In the genomic region with DNA sequence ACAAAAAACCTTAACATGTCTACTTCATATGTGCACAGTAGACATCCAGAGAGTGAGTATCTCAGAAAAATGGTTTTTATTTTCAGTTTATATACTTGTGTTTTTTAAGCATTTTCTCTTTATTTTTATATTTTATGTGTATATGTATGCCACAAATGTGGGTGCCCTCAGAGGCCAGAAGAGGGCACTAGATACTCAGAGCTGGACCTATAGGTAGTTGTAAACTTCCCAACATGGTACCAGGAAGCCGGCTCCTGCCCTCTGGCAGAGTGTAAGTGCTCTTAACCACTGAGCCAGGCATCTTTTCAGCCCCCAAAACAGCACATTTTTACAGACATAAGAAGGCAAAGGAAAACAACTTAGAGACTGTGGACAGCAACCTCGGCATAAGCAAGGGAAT, we compare ENCODE assay signal across 9 mouse cellular contexts. TPM values are rescaled to one million over a fixed set of nuclear protein-coding genes. Genes with fewer than 3 reads are reported as not detected.
DNase-seq lines count a peak whose midpoint lies in the region; ATAC-seq and TF ChIP-seq lines count a peak whose summit lies in the region.
"Had no signal": no experiment of that assay in that cellular context is flagged by ENCODE, and none has a peak within 500 bp of the region (broad histone marks: within the 10 kb centered on the region; RNA-seq: fewer than 3 reads in every experiment).

No protein-coding gene starts in this region.

- peak; percentile 18 for DNase-seq in hindbrain, embryonic 11.5 days (ENCODE audit: low spot score)
- no peak for DNase-seq in hindbrain, embryonic 14.5 days (ENCODE audit: low spot score)
- DNase-seq in CD4-positive, CD25-positive, alpha-beta regulatory T cell, adult 2 months (ENCODE audit: low read depth, low spot score): peak; percentile 60
- peak; percentile 56 for DNase-seq in lung, postnatal 36 days
- no peak for DNase-seq in left cerebral cortex, postnatal 25 days (ENCODE audit: low spot score in 2 of 2)
- no peak for DNase-seq in frontal cortex, adult 2 months (ENCODE audit: extremely low spot score in 1 of 2, low spot score in 1 of 2)
- no peak for DNase-seq in right cerebral cortex, postnatal 25 days

- no peak overlapping the region for H3K9ac ChIP-seq in hindbrain, embryonic 11.5 days (ENCODE audit: low read depth, low read length)
- H3K9ac ChIP-seq in hindbrain, embryonic 14.5 days: no peak overlapping the region

- no peak overlapping the region for H3K4me3 ChIP-seq in hindbrain, embryonic 11.5 days (ENCODE audit: low read depth, low read length)
- no peak overlapping the region for H3K4me3 ChIP-seq in hindbrain, embryonic 14.5 days (replicated peaks; ENCODE audit: low read length)
- H3K4me3 ChIP-seq in bone marrow, adult 2 months (replicated peaks; ENCODE audit: control insufficient read depth, low read depth, low read length): no peak overlapping the region
- H3K4me3 ChIP-seq: myocyte had no signal

- H3K27ac ChIP-seq in hindbrain, embryonic 11.5 days (ENCODE audit: low read depth, low read length): no peak overlapping the region
- no peak overlapping the region for H3K27ac ChIP-seq in hindbrain, embryonic 14.5 days
- no peak overlapping the region for H3K27ac ChIP-seq in bone marrow, adult 2 months (ENCODE audit: control insufficient read depth, insufficient read depth, low read depth, low read length, poor library complexity)

- H3K9me3 ChIP-seq in hindbrain, embryonic 11.5 days (ENCODE audit: control insufficient read depth, low read length): no peaks in the 10 kb centered on the region
- H3K9me3 ChIP-seq in hindbrain, embryonic 14.5 days (ENCODE audit: control insufficient read depth, low read length): no peaks in the 10 kb centered on the region

- peak; percentile 28; the same call in 1 of the 2 replicates for TF ChIP-seq CTCF in bone marrow, adult 2 months (IDR thresholded peaks at IDR 0.05; ENCODE audit: control insufficient read depth, insufficient read depth, low read length)

- TF ChIP-seq POLR2A in bone marrow, adult 2 months (IDR thresholded peaks at IDR 0.05; ENCODE audit: borderline replicate concordance, control insufficient read depth, low read depth, low read length): no peak

- H3K36me3 ChIP-seq in hindbrain, embryonic 11.5 days (ENCODE audit: control insufficient read depth, insufficient read depth, low read length): no peaks in the 10 kb centered on the region
- H3K36me3 ChIP-seq in hindbrain, embryonic 14.5 days (replicated peaks; ENCODE audit: control insufficient read depth, insufficient read depth): no peaks in the 10 kb centered on the region

- WGBS in hindbrain, embryonic 11.5 days: 51% methylated on average over 2 of the region's 2 CpGs
- WGBS in hindbrain, embryonic 14.5 days: 64% methylated on average over 2 of the region's 2 CpGs
- 60% methylated on average over 2 of the region's 2 CpGs for WGBS in bone marrow, adult 2 months

- no peak overlapping the region for H3K4me2 ChIP-seq in hindbrain, embryonic 11.5 days (replicated peaks; ENCODE audit: low read depth, low read length)
- no peak overlapping the region for H3K4me2 ChIP-seq in hindbrain, embryonic 14.5 days (replicated peaks)

- no peaks in the 10 kb centered on the region for H3K4me1 ChIP-seq in hindbrain, embryonic 11.5 days (replicated peaks; ENCODE audit: control insufficient read depth, insufficient read depth, low read length)
- no peaks in the 10 kb centered on the region for H3K4me1 ChIP-seq in hindbrain, embryonic 14.5 days (replicated peaks; ENCODE audit: control insufficient read depth, insufficient read depth, low read length)
- H3K4me1 ChIP-seq in bone marrow, adult 2 months (ENCODE audit: control insufficient read depth, insufficient read depth, low read length): no peaks in the 10 kb centered on the region

- no peaks in the 10 kb centered on the region for H3K27me3 ChIP-seq in hindbrain, embryonic 11.5 days (ENCODE audit: control insufficient read depth, insufficient read depth, low read length)
- no peaks in the 10 kb centered on the region for H3K27me3 ChIP-seq in hindbrain, embryonic 14.5 days (ENCODE audit: control insufficient read depth, insufficient read depth, low read length)

- no peak for ATAC-seq in hindbrain, embryonic 11.5 days (ENCODE audit: low FRiP score)
- ATAC-seq in hindbrain, embryonic 14.5 days (ENCODE audit: low FRiP score): no peak

- intact Hi-C loops in left cerebral cortex, postnatal 25 days (cut with DNase I): no loop called here

RNA-seq across cellular contexts. Expression of a gene that starts 20.2 kb away (rescaled TPM):
- 15.7 and 20.6 TPM in 2 replicates for polyA plus RNA-seq in hindbrain, embryonic 11.5 days (2014; fragmentation: Nextera tagmentation; extraction: Ambion mirVana)
- polyA plus RNA-seq in hindbrain, embryonic 14.5 days (2014; fragmentation: Nextera tagmentation; extraction: Ambion mirVana): 109 and 117 TPM in 2 replicates
- 7.5 and 25.3 TPM in 2 replicates for polyA plus RNA-seq in bone marrow, adult 2 months (2011; ENCODE audit: insufficient read depth, insufficient read length, low replicate concordance, missing spikeins)
- total RNA-seq in left cerebral cortex, postnatal 25 days (2021): 100 to 1,000 TPM; 174 to 178 TPM
- polyA plus RNA-seq in frontal cortex, adult 2 months (2012; rRNA removed): 91.7 and 142 TPM in 2 replicates

Comparison
In these comparisons a context has a peak if more than half of its experiments do, and no peak if none do; other contexts are left out.
1. DNase-seq: peak in hindbrain, embryonic 11.5 days (single experiment), CD4-positive, CD25-positive, alpha-beta regulatory T cell, adult 2 months (single experiment) and lung, postnatal 36 days (single experiment); none in hindbrain, embryonic 14.5 days (single experiment), left cerebral cortex, postnatal 25 days (0 of 2), frontal cortex, adult 2 months (0 of 2) and right cerebral cortex, postnatal 25 days (single experiment).